Comparison of ENCODE assay signal across 18 mouse cellular contexts in genomic region chr1:131195653-131196052, GRCm38 (mm10).
"Had no signal": no experiment of that assay in that cellular context is flagged by ENCODE, and none has a peak within 500 bp of the region (broad histone marks: within the 10 kb centered on the region; RNA-seq: fewer than 3 reads in every experiment).

No protein-coding gene starts in this region.

- H3K4me3 ChIP-seq: left cerebral cortex, adult 2 months; limb, embryonic 10.5 days; liver, embryonic 15.5 days; midbrain, embryonic 15.5 days; neural tube, embryonic 13.5 days had no signal

- DNase-seq: kidney, adult 9 months; kidney, postnatal 10 days; kidney, postnatal 4 days; lung, adult 2 months; lung, postnatal 36 days; right cerebral cortex, postnatal 4 days; spleen, adult 18-20 months; thymus, postnatal 36 days had no signal

- H3K9ac ChIP-seq: liver, embryonic 15.5 days; midbrain, embryonic 15.5 days; neural tube, embryonic 13.5 days had no signal

- H3K4me1 ChIP-seq: midbrain, embryonic 15.5 days; neural tube, embryonic 13.5 days had no signal

- H3K27me3 ChIP-seq: liver, embryonic 15.5 days; midbrain, embryonic 15.5 days; neural tube, embryonic 13.5 days had no signal

- H3K36me3 ChIP-seq: limb, embryonic 10.5 days; liver, embryonic 15.5 days; midbrain, embryonic 15.5 days; neural tube, embryonic 13.5 days had no signal

- H3K27ac ChIP-seq: left cerebral cortex, adult 2 months; limb, embryonic 10.5 days; liver, embryonic 15.5 days; midbrain, embryonic 15.5 days; neural tube, embryonic 13.5 days had no signal

- H3K4me2 ChIP-seq: liver, embryonic 11.5 days; liver, embryonic 15.5 days; midbrain, embryonic 11.5 days; midbrain, embryonic 15.5 days; neural tube, embryonic 13.5 days had no signal

- H3K9me3 ChIP-seq: limb, embryonic 10.5 days; liver, embryonic 15.5 days; midbrain, embryonic 15.5 days; neural tube, embryonic 13.5 days had no signal

- ATAC-seq: hindbrain, embryonic 16.5 days; inflammation-experienced regulatory T-cells, adult 6 months; lung, postnatal 0 days; midbrain, embryonic 15.5 days had no signal
